Mouse (Mus musculus): ENCODE results near the gene Npr1. TPM values are rescaled to one million over a fixed set of nuclear protein-coding genes. Genes with fewer than 3 reads are reported as not detected.

Npr1 gene
- polyA plus RNA-seq, 1 experiment = 10.1 TPM

GRCm38 (mm10) chr3:90404609-90405008, 61.1 kb downstream of the Npr1 start:
- no peak for DNase-seq (ENCODE audit: low read depth, low spot score)
- WGBS = 82% methylated on average over 4 of the region's 4 CpGs

- 84% methylated on average over 3 of the region's 3 CpGs for WGBS
Observed at GRCm38 (mm10) chr3:90404121-90404520, 61.5 kb downstream of the Npr1 start.

GRCm38 (mm10) chr3:90400993-90401392, 64.7 kb downstream of the Npr1 start:
- WGBS = 80% methylated on average over 4 of the region's 4 CpGs

More at GRCm38 (mm10) chr3:90404121-90404520, 61.5 kb downstream of the Npr1 start:
- DNase-seq (ENCODE audit: low read depth, low spot score) = no peak

More at GRCm38 (mm10) chr3:90400993-90401392, 64.7 kb downstream of the Npr1 start:
- no peak for DNase-seq (ENCODE audit: low read depth, low spot score)

Other genes with a start within 250 kb of the Npr1 start
- 53.6 and 59.5 TPM in 2 replicates for gene Jtb, start 234.3 kb downstream of the Npr1 start, polyA plus RNA-seq (2012; rRNA removed)
- 13.6 and 18.6 TPM in 2 replicates for gene Creb3l4, start 222.4 kb downstream of the Npr1 start, polyA plus RNA-seq (2012; rRNA removed)
- 76.1 and 83.3 TPM in 2 replicates for gene Slc39a1, start 217.7 kb downstream of the Npr1 start, polyA plus RNA-seq (2012; rRNA removed)
- 25.7 and 33.4 TPM in 2 replicates for gene Crtc2, start 211.7 kb downstream of the Npr1 start, polyA plus RNA-seq (2012; rRNA removed)
- 7.6 and 12.7 TPM in 2 replicates for gene Dennd4b, start 200.7 kb downstream of the Npr1 start, polyA plus RNA-seq (2012; rRNA removed)
- 7.7 and 13.4 TPM in 2 replicates for gene Gatad2b, start 172.7 kb downstream of the Npr1 start, polyA plus RNA-seq (2012; rRNA removed)
- 4.6 and 5.9 TPM in 2 replicates for gene Slc27a3, start 75.9 kb downstream of the Npr1 start, polyA plus RNA-seq (2012; rRNA removed)
- gene Ints3, start 32.2 kb downstream of the Npr1 start, polyA plus RNA-seq (2012; rRNA removed) = 28.7 and 32.2 TPM in 2 replicates
- 21.4 and 23.6 TPM in 2 replicates for gene Ilf2, start 10.3 kb upstream of the Npr1 start, polyA plus RNA-seq (2012; rRNA removed)
- gene Snapin, start 25.2 kb upstream of the Npr1 start, polyA plus RNA-seq (2012; rRNA removed) = 13.6 and 14.2 TPM in 2 replicates
- 35.2 and 38.0 TPM in 2 replicates for gene Chtop, start 43.6 kb upstream of the Npr1 start, polyA plus RNA-seq (2012; rRNA removed)
- gene S100a1, start 48.5 kb upstream of the Npr1 start, polyA plus RNA-seq (2012; rRNA removed) = 44.1 and 52.5 TPM in 2 replicates
- 36.9 and 50.0 TPM in 2 replicates for gene S100a13, start 48.6 kb upstream of the Npr1 start, polyA plus RNA-seq (2012; rRNA removed)
- 5.5 and 6.4 TPM in 2 replicates for gene S100a14, start 61.0 kb upstream of the Npr1 start, polyA plus RNA-seq (2012; rRNA removed)
- 75.2 and 122 TPM in 2 replicates for gene S100a16, start 71.4 kb upstream of the Npr1 start, polyA plus RNA-seq (2012; rRNA removed)
- 0.76 TPM in 1 of 2 replicates, not detected in the other for gene S100a3, start 94.7 kb upstream of the Npr1 start, polyA plus RNA-seq (2012; rRNA removed)
- gene S100a2, start 124.4 kb upstream of the Npr1 start, polyA plus RNA-seq (2012; rRNA removed) = not detected in 2 replicates
- not detected in 2 replicates for gene Gm42674, start 136.0 kb upstream of the Npr1 start, polyA plus RNA-seq (2012; rRNA removed)
- gene S100a4, start 137.9 kb upstream of the Npr1 start, polyA plus RNA-seq (2012; rRNA removed) = 8.3 and 8.7 TPM in 2 replicates
- not detected in 2 replicates for gene S100a5, start 142.7 kb upstream of the Npr1 start, polyA plus RNA-seq (2012; rRNA removed)
- gene S100a6, start 147.0 kb upstream of the Npr1 start, polyA plus RNA-seq (2012; rRNA removed) = 345 and 383 TPM in 2 replicates
- 0.11 and 0.14 TPM in 2 replicates for gene S100a7a, start 188.2 kb upstream of the Npr1 start, polyA plus RNA-seq (2012; rRNA removed)
- 0.97 TPM in 1 of 2 replicates, not detected in the other for gene S100a8, start 203.1 kb upstream of the Npr1 start, polyA plus RNA-seq (2012; rRNA removed)
- gene S100a9, start 229.9 kb upstream of the Npr1 start, polyA plus RNA-seq (2012; rRNA removed) = 0.63 and 0.80 TPM in 2 replicates